Mouse (Mus musculus) v-Abl transformed pro-B cells (cell line): ENCODE data around the gene Hoxd13.

ENCODE experiments used
- in situ Hi-C, 2 experiments: fragments of 400-800 bp; cut with MboI; formaldehyde crosslinking; loops; one replicate each; pipeline ENCODE4 v1.15.1; 2025; ENCODE audit not compliant: unreplicated experiment in 2 of 2

The Hoxd13 gene

GRCm38 (mm10) chr2:74714881-74715280 is 46.8 kb downstream of the Hoxd13 start:
- in situ Hi-C loops: loop anchor here (5.0 to 25.0 kb wide), 7 partner anchors 247 to 1247 kb away; no protein-coding TSS in a partner anchor

DNA sequence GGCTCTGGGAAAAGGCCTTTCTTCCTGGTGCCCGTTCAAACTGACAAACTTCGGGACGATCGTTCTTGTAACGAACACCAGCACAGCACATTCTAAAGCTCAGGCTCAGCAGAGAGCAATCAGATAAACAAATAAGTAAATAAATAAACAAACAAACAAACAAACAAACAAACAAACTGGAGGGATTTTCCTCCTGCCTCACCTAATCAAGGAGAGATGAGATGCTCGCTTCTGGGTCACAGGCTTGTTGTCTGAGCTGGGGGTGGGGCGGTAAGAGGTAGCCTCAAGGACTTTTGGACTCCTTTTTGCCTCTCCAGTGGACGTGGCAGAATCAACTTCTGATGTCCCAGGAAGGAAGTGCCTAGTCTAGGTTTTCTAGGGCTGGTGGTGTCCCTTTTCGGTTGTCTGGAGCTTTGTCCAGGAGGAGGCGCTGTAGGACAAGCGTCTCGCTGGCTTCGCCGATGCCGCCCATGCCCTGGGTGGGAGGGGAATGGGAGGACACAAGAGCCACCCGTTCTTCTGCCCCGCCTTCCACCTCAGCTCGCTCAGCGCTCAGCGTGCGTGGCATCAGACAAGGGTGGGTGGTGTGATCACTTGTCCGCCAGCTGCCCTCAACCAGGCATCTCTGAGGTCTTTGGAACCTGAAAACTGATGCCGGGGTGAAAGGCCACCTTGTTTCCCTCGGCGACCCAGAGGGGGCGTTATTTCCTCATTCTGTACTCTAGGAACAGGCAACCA is 47.6 kb downstream of the Hoxd13 start:
- in situ Hi-C loops: loop anchor here (5.0 to 25.0 kb wide), 7 partner anchors 247 to 1247 kb away; no protein-coding TSS in a partner anchor

DNA sequence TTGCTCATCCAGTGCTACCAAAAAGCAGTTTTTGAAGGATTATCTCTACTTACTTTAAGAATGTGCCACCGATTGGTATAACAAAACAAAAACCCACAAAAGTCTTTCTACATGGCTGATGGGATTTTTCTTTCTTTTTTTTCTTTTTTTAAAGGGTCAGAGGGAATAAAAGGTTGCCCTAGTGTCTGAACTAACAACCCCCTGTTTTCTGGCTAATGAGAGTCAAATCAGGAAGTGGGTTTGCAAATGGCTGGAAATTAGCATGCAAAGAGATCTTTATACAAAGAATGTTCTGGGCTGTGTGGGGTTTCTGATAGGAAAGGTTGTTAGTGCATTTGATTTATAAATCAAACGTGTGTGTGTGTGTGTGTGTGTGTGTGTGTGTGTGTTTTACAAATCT is 52.3 kb downstream of the Hoxd13 start:
- in situ Hi-C loops: loop anchor here (25.0 kb wide), 4 partner anchors 342 to 1242 kb away; no protein-coding TSS in a partner anchor

DNA sequence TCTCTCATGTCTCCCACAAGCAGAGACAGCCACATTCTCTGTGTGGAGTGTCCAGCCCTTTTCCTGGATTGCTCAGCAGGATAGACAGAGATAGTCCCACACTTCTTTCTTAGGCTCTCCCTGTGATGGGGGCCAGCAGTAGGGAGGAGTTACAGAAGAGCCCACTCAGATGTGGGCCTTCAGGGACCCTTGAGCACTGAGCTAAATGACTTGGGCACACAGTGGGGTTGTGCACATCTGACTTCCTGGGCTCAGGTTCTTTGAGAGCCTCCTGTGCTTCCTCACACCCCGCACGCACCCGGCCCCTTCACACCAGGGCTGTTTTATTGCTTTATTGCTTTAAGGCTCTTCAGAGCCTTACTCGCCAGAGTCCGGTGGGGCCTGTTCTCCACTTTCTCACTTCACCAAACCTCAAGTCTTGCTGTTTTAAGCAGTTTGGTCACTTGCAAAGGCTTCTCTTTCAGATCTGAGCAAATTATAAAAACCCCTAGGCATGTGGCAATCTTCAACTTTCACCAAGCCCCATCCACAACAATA is 52.9 kb downstream of the Hoxd13 start:
- in situ Hi-C loops: loop anchor here (25.0 kb wide), 4 partner anchors 341 to 1241 kb away; no protein-coding TSS in a partner anchor
